Mouse (Mus musculus) heart, embryonic 12.5 days (tissue): ENCODE results near the gene Arsg. TPM values are rescaled to one million over a fixed set of nuclear protein-coding genes. Genes with fewer than 3 reads are reported as not detected.

Source experiments
- ATAC-seq: fragments of 200-750 bp; cut with Nextera tagmentation; 2 replicates; pipeline ENCODE4 v1.8.0; 2017; ENCODE audit warnings: moderate TSS enrichment, moderate library complexity; ENCODE audit not compliant: insufficient number of reproducible peaks, low FRiP score
- H3K27ac ChIP-seq: fragments of 300-500 bp; sonication (generic); 2 replicates; pipeline ENCODE4 v1.5.1; 2016; ENCODE audit warnings: mild to moderate bottlenecking, moderate library complexity; ENCODE audit not compliant: poor library complexity, severe bottlenecking
- H3K27me3 ChIP-seq: fragments of 300-500 bp; sonication (generic); replicated peaks from 2 replicates; pipeline ENCODE4 v1.6.1; 2016; ENCODE audit warnings: mild to moderate bottlenecking, moderate library complexity
- H3K36me3 ChIP-seq: fragments of 300-500 bp; sonication (generic); 2 replicates; pipeline ENCODE4 v1.6.1; 2016; ENCODE audit warnings: mild to moderate bottlenecking, moderate library complexity
- H3K4me1 ChIP-seq: fragments of 300-500 bp; sonication (generic); replicated peaks from 2 replicates; pipeline ENCODE4 v1.6.1; 2016; ENCODE audit warnings: mild to moderate bottlenecking
- H3K4me2 ChIP-seq: fragments of 300-500 bp; sonication (generic); 2 replicates; pipeline ENCODE4 v1.6.1; 2016; ENCODE audit warnings: mild to moderate bottlenecking, moderate library complexity
- H3K4me3 ChIP-seq: fragments of 300-500 bp; sonication (generic); 2 replicates; pipeline ENCODE4 v1.5.1; 2016; ENCODE audit warnings: mild to moderate bottlenecking
- H3K9ac ChIP-seq: fragments of 300-500 bp; sonication (generic); 2 replicates; pipeline ENCODE4 v1.6.1; 2016; ENCODE audit warnings: mild to moderate bottlenecking, moderate library complexity
- H3K9me3 ChIP-seq: fragments of 300-500 bp; sonication (generic); replicated peaks from 2 replicates; pipeline ENCODE4 v1.6.1; 2016; ENCODE audit warnings: mild to moderate bottlenecking, moderate library complexity
- WGBS: fragments of 180-500 bp; shearing (Covaris S2); methylation state at CpG from one replicate; pipeline ENCODE4 v1.1.7; 2016; 5-methylcytosine and 5-hydroxymethylcytosine counted together
- polyA plus RNA-seq: library from polyadenylated mRNA; unstranded; fragments of >200 nt; fragmentation: Nextera tagmentation; extraction: Ambion mirVana; gene quantifications from 2 replicates; pipeline ENCODE4 v1.2.1, GENCODE M21; 2016

Gene Arsg
- polyA plus RNA-seq, 1 experiment from 2014 or later, result 5.7 TPM

DNA sequence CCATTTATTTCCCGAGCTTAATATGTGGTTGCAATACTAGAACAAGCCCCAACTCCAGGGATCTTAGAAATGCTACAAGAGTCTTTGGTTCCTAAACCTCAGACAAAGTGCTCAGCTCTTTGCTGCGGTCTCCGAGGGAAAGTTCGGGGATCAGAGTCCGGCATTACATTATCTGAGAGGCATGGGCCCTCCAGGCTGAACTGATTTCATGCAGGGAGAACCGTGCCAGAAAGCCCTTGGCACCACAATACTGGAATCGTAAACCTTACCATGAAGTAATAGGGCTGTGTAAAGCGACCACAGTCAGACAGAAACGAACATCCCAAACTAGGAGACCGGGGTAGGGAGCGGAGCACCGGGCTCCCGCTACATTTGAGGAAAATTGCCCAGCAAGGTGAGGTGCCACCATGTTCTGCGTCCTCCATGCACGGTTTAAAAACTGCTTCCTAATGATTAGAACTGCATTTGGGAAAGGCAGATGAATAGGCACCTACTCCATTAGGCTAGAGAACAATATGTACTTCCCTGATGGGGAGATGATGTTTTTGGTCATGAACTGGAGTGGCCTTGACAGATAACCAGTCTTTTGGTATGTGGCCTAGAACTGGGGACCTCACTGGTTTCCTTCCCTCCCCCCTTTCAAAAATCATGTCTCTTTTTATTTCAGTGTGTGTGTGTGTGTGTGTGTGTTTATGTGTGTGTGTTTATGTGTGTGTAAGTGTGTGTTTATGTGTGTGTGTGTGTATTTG is 91.5 kb downstream of the Arsg start:
- H3K4me3 ChIP-seq, result no peak overlapping the region
- H3K9me3 ChIP-seq, result no peaks in the 10 kb centered on the region; the same call in 1 of the 2 replicates
- no peak overlapping the region for H3K9ac ChIP-seq
- H3K4me1 ChIP-seq, result peaks cover 10% of the 10 kb centered on the region
- ATAC-seq, result no peak
- 83% methylated on average over 15 of the region's 15 CpGs for WGBS
- H3K36me3 ChIP-seq, result no peaks in the 10 kb centered on the region
- no peak overlapping the region for H3K4me2 ChIP-seq
- H3K27me3 ChIP-seq, result no peaks in the 10 kb centered on the region
- H3K27ac ChIP-seq, result no peak overlapping the region

DNA sequence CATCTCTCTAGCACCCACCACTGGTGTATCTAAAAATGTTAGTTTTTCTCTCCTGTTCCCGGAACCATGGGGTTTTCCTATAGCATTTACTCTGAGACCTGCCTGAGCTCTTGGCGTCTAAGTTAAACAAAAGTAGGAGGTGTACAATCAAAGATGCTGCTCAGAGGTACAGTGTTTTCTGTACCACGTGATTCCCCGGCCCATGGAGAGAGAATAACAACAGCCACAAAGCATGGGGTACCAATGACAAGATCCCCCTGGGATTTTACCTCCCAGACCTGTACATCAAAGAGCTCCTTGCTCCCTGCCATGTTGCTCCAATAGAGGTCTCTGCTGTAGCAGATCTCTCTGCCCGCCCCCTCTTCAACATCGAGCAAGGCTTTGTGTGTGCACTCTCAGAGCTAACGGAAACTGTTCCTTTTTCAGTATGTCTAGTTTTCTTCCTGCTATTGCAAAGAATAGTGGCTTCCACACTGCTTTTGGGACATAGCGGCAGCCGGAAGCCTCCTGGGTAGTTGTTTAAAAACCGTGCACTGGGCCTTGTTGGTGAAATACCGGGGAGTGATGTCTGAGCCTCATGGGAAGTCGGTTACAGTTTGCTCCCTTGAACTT is 95.9 kb downstream of the Arsg start:
- Histone ChIP-seq H3K4me3 (no peak overlapping the region), H3K9ac (no peak overlapping the region), H3K4me1 (no peaks in the 10 kb centered on the region), H3K27me3 (no peaks in the 10 kb centered on the region), H3K27ac (no peak overlapping the region), H3K36me3 (peaks cover 21% of the 10 kb centered on the region), H3K4me2 (no peak overlapping the region), H3K9me3 (no peaks in the 10 kb centered on the region)
- WGBS, result 72% methylated on average over 12 of the region's 12 CpGs
- no peak for ATAC-seq

DNA sequence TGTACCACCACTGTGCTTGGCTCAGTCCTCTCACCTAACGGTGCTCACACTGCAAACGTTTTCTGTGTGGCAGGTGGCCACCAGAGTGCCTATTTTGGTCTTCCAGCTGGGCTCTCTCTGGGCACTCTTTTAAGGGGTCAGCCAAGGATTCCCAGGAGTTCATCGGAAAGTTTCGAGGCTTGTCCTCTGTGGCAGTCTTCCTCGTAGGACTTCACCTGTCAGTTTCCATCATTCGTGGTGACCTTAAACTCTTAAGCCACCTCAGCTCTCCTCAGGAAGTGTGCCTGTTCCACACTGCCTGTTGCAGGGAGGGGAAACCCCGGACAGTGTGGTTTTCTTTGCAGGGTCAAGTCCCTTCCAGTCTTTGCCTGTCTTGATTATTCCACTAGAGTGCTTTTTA is 96.6 kb downstream of the Arsg start:
- no peaks in the 10 kb centered on the region for H3K9me3 ChIP-seq
- no peak overlapping the region for H3K9ac ChIP-seq
- H3K4me1 ChIP-seq, result no peaks in the 10 kb centered on the region
- peaks cover 21% of the 10 kb centered on the region for H3K36me3 ChIP-seq
- no peak overlapping the region for H3K27ac ChIP-seq
- H3K4me3 ChIP-seq, result no peak overlapping the region
- H3K4me2 ChIP-seq, result no peak overlapping the region
- H3K27me3 ChIP-seq, result no peaks in the 10 kb centered on the region
- 66% methylated on average over 7 of the region's 7 CpGs for WGBS
- no peak for ATAC-seq

DNA sequence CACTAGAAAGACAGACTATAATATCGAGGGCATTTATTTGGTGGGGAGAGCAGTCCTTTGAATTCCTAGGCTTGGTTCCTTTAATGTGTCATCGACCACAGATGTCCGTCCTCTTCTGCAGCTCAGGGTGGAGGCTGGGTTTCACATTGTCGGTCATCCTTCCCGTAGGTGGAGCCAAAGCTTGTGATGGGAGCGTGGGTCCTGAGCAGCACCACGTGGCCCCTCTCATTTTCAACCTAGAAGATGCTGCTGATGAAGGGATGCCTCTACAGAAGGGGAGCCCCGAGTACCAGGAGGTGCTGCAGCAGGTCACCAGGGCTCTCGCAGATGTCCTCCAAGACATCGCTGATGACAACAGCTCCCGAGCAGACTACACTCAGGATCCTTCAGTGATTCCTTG is 98.9 kb downstream of the Arsg start:
- H3K4me2 ChIP-seq, result no peak overlapping the region
- H3K27ac ChIP-seq, result no peak overlapping the region
- no peaks in the 10 kb centered on the region for H3K9me3 ChIP-seq
- no peaks in the 10 kb centered on the region for H3K27me3 ChIP-seq
- WGBS, result 82% methylated on average over 11 of the region's 11 CpGs
- H3K4me3 ChIP-seq, result no peak overlapping the region
- H3K9ac ChIP-seq, result no peak overlapping the region
- H3K36me3 ChIP-seq, result peaks cover 33% of the 10 kb centered on the region
- no peaks in the 10 kb centered on the region for H3K4me1 ChIP-seq
- ATAC-seq, result no peak

DNA sequence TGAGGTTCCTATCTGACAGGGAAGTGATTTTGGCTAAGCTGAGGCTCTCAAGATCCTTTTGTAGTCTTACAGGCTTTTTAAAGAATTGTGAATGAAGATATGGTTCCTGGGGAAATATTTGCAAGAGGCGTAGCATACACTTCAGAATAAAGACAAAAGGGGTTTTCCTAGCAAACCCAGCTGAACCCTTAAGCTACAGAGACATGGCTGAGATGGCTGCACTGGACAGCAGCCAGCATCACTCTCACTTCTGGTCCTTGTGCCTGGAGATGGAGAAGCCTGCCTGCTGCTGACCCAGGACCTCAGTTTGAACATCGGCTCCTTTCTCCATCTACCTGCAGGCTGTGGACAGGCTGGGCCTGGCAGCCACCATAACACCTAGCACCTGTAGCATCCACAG is 101.4 kb downstream of the Arsg start:
- Histone ChIP-seq H3K27ac (no peak overlapping the region), H3K9me3 (no peaks in the 10 kb centered on the region), H3K4me1 (no peaks in the 10 kb centered on the region), H3K4me2 (no peak overlapping the region), H3K27me3 (no peaks in the 10 kb centered on the region), H3K4me3 (no peak overlapping the region), H3K36me3 (peaks cover 59% of the 10 kb centered on the region), H3K9ac (no peak overlapping the region)
- 79% methylated on average over 2 of the region's 2 CpGs for WGBS
- ATAC-seq, result no peak

DNA sequence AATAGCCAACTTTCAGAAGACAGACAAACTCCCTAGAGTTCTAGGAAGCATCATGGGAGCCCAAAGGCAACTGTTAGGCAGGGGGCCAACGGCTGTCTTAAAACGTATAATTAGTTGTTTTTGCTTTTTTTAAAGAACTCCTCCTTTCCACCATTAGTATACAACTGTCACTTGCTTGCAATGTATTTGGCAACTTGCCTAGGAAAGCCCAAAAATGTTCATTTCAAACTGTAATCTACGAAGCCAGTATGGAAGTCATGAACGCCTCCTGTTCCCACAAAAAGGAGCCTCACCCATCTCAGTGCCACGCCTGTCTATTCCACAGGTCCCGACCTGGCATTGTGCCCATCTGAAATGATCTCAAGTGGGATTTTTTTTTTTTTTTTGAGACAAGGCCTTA is 102.7 kb downstream of the Arsg start:
- ATAC-seq, result no peak
- Histone ChIP-seq H3K9me3 (no peaks in the 10 kb centered on the region), H3K4me1 (no peaks in the 10 kb centered on the region), H3K27ac (no peak overlapping the region), H3K4me2 (no peak overlapping the region), H3K27me3 (no peaks in the 10 kb centered on the region), H3K36me3 (peaks cover 70% of the 10 kb centered on the region), H3K9ac (no peak overlapping the region), H3K4me3 (no peak overlapping the region)
- WGBS, result 83% methylated on average over 6 of the region's 6 CpGs

DNA sequence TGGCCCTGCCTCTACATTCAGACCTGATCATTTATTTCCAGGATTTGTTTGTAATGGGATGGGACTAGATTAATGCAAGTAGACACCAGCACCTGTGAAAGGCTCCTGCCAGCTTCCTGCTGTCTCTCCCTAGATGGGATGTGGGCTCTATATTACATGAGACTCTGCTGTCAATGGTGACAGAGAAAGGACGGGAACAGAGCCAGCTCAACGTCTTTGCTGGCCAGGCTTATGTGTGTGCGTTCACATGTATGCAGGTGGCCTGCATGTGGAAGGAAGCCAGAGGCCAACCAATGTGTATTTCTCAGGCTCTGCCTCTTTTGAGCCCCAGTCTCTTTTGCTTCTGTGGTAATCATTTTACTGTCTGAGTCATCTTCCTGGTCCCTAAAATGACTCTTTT is 105.4 kb downstream of the Arsg start:
- 70% methylated on average over 3 of the region's 3 CpGs for WGBS

DNA sequence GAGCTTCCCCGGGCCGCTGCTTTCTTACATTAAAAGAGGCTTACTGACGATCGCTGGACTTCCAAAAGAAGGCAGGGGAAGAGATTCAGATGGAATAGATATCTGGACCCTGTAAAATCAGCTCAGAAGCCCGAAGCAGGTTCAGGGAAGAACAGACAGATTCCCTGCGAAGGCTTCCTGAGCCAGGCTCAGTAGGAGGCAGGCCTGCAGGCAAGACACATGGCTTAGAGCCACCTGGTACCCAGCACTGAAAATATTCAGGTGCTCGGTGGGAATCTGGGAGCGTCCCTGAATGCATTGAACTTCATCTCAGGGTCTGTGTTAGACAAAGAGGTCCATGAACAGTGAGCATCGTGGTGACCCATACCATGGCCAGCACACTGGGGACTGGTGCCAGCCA is 106.8 kb downstream of the Arsg start:
- H3K9me3 ChIP-seq, result no peaks in the 10 kb centered on the region
- no peak overlapping the region for H3K4me3 ChIP-seq
- no peak overlapping the region for H3K4me2 ChIP-seq
- no peak overlapping the region for H3K27ac ChIP-seq
- ATAC-seq, result no peak
- peaks cover 77% of the 10 kb centered on the region for H3K36me3 ChIP-seq
- WGBS, result 93% methylated on average over 9 of the region's 9 CpGs
- no peaks in the 10 kb centered on the region for H3K27me3 ChIP-seq
- no peaks in the 10 kb centered on the region for H3K4me1 ChIP-seq
- no peak overlapping the region for H3K9ac ChIP-seq

More for the DNA sequence above, 105.4 kb downstream of the Arsg start:
- H3K4me2 ChIP-seq, result no peak overlapping the region
- H3K27me3 ChIP-seq, result no peaks in the 10 kb centered on the region
- H3K4me1 ChIP-seq, result no peaks in the 10 kb centered on the region
- H3K27ac ChIP-seq, result no peak overlapping the region
- no peaks in the 10 kb centered on the region for H3K9me3 ChIP-seq
- H3K4me3 ChIP-seq, result no peak overlapping the region
- no peak overlapping the region for H3K9ac ChIP-seq
- peaks cover 78% of the 10 kb centered on the region for H3K36me3 ChIP-seq
- ATAC-seq, result no peak

GRCm38 (mm10) chr11:109583986-109584385 is 110.8 kb downstream of the Arsg start:
- Histone ChIP-seq H3K4me3 (no peak overlapping the region), H3K4me1 (peaks cover 19% of the 10 kb centered on the region), H3K27ac (no peak overlapping the region), H3K4me2 (no peak overlapping the region), H3K9ac (no peak overlapping the region), H3K9me3 (no peaks in the 10 kb centered on the region), H3K27me3 (no peaks in the 10 kb centered on the region), H3K36me3 (peaks cover 46% of the 10 kb centered on the region)
- no peak for ATAC-seq
- 63% methylated on average over 14 of the region's 14 CpGs for WGBS

DNA sequence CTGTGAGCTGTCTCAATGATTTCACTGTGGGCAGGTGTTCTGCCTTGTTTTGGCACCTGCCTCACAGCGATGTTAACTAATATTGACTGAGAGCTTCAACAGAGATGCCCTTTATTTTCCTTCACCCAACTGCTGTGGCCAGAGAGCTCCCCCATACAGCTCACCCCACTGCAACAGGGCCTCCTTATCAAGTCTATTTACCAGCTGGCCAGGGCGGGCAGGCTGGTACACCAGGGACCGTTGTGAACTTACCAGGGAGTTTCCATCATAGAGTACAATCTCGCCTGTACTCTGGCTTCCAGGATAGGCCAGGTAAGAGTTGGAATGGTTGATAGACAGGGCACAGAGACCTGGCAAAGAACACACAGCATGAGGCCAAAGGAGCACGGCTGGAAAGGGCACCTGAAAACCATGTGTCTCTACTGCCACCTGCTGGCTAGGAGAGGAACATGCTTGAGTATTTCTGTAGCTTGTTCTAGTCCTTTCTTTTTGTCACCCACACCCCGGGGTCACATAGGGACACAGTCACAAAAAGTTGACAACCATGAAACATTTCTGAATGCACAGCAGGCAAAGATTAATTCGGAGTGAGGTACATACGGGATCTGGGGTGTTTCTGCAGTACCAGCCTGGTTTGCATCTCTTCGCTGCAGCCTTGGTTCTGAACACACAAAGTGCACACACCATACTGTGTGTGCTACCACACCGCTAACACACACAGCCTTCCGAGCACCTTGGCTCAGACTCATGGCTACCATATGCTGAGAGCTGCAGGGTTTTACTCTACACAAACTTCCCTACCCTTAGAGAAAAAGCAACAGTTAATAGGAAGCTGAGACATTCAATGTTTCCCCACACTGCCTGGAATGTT is 111.9 kb downstream of the Arsg start:
- H3K4me1 ChIP-seq, result peaks cover 25% of the 10 kb centered on the region
- H3K9me3 ChIP-seq, result no peaks in the 10 kb centered on the region
- no peak overlapping the region for H3K9ac ChIP-seq
- no peak overlapping the region for H3K27ac ChIP-seq
- no peak overlapping the region for H3K4me2 ChIP-seq
- ATAC-seq, result peak; percentile 35; the same call in 1 of the 2 replicates
- WGBS, result 43% methylated on average over 11 of the region's 11 CpGs
- peaks cover 35% of the 10 kb centered on the region for H3K36me3 ChIP-seq
- H3K4me3 ChIP-seq, result no peak overlapping the region
- no peaks in the 10 kb centered on the region for H3K27me3 ChIP-seq

DNA sequence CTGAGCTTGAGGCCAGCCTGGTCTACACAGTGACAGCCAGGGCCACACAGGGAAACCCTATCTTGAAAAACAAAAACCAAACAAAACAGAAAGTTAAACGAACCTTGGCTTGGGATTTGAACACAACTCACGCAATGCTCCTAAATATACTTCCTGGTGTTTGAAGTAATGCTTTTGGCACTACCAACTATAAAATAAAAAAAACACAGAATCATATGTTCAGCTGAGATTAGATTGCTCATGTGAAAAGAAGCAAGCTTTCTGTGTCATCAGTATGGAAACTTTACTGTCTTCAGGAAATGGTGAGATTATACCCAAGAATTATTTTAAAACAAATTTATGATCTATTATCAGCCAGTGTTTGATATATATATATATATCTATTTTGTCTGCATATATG is 113.2 kb downstream of the Arsg start:
- no peak overlapping the region for H3K4me3 ChIP-seq
- H3K36me3 ChIP-seq, result peaks cover 24% of the 10 kb centered on the region
- no peaks in the 10 kb centered on the region for H3K9me3 ChIP-seq
- H3K27ac ChIP-seq, result no peak overlapping the region
- peaks cover 30% of the 10 kb centered on the region for H3K4me1 ChIP-seq
- H3K9ac ChIP-seq, result no peak overlapping the region
- no peak for ATAC-seq
- H3K27me3 ChIP-seq, result no peaks in the 10 kb centered on the region
- no peak overlapping the region for H3K4me2 ChIP-seq
- WGBS, result 59% methylated on average over 2 of the region's 2 CpGs
